Mouse (Mus musculus) kidney, embryonic 14.5 days (tissue): ENCODE measurements around the gene Olfr362. TPM values are rescaled to one million over a fixed set of nuclear protein-coding genes. Genes with fewer than 3 reads are reported as not detected.
"Not testable (repeated sequence)": the region's sequence is repeated elsewhere in the genome, so short reads cannot be mapped to it uniquely, and the experiment has no call there.

Source experiments
- ATAC-seq: fragments of 200-750 bp; cut with Nextera tagmentation; 2 replicates; pipeline ENCODE4 v1.8.0; 2017; ENCODE audit warnings: moderate number of reproducible peaks, mild to moderate bottlenecking, moderate TSS enrichment, moderate library complexity; ENCODE audit not compliant: low FRiP score, low TSS enrichment
- H3K27ac ChIP-seq: fragments of 300-500 bp; sonication (generic); 2 replicates; pipeline ENCODE4 v1.5.1; 2014; ENCODE audit warnings: low read depth, mild to moderate bottlenecking, low read length, moderate library complexity, mixed read lengths
- H3K27me3 ChIP-seq: fragments of 300-500 bp; sonication (generic); 2 replicates; pipeline ENCODE4 v1.6.1; 2014; ENCODE audit warnings: mild to moderate bottlenecking, low read length; ENCODE audit not compliant: control insufficient read depth, insufficient read depth
- H3K36me3 ChIP-seq: fragments of 300-500 bp; sonication (generic); 2 replicates; pipeline ENCODE4 v1.6.1; 2014; ENCODE audit warnings: low read length, mixed read lengths; ENCODE audit not compliant: control insufficient read depth, insufficient read depth
- H3K4me1 ChIP-seq: fragments of 300-500 bp; sonication (generic); 2 replicates; pipeline ENCODE4 v1.6.1; 2014; ENCODE audit warnings: low read length, mixed read lengths; ENCODE audit not compliant: control insufficient read depth, insufficient read depth
- H3K4me2 ChIP-seq: fragments of 300-500 bp; sonication (generic); replicated peaks from 2 replicates; pipeline ENCODE4 v1.6.1; 2014; ENCODE audit warnings: low read depth, mild to moderate bottlenecking, low read length
- H3K4me3 ChIP-seq: fragments of 300-500 bp; sonication (generic); 2 replicates; pipeline ENCODE4 v1.5.1; 2014; ENCODE audit warnings: mild to moderate bottlenecking, low read length
- H3K9ac ChIP-seq: fragments of 300-500 bp; sonication (generic); 2 replicates; pipeline ENCODE4 v1.6.1; 2014; ENCODE audit warnings: low read depth, mild to moderate bottlenecking, low read length, moderate library complexity
- H3K9me3 ChIP-seq: fragments of 300-500 bp; sonication (generic); 2 replicates; pipeline ENCODE4 v1.6.1; 2016; ENCODE audit warnings: low read length; ENCODE audit not compliant: control insufficient read depth
- WGBS: fragments of 180-500 bp; shearing (Covaris S2); extraction: QIAGEN DNeasy Blood & Tissue Kit; methylation state at CpG from one replicate; pipeline ENCODE4 v1.1.7; 2014; 5-methylcytosine and 5-hydroxymethylcytosine counted together
- polyA plus RNA-seq: library from polyadenylated mRNA; unstranded; fragments of >200 nt; fragmentation: Nextera tagmentation; extraction: Ambion mirVana; gene quantifications from 2 replicates; pipeline ENCODE4 v1.2.1, GENCODE M21; 2014

Olfr362 gene
- polyA plus RNA-seq: not detected in 2 replicates

GRCm38 (mm10) chr2:37117810-37118209 lies at the start of gene Olfr362:
Olfr362 (minus strand) TSS chr2:37117910.
- Histone ChIP-seq H3K36me3 (no peaks in the 10 kb centered on the region), H3K4me1 (no peaks in the 10 kb centered on the region), H3K9ac (no peak within 1 kb of the TSS), H3K27me3 (no peaks in the 10 kb centered on the region), H3K9me3 (peaks cover 3% of the 10 kb centered on the region; the same call in 1 of the 2 replicates), H3K4me2 (no peak within 1 kb of the TSS), H3K4me3 (no peak within 1 kb of the TSS), H3K27ac (no peak within 1 kb of the TSS)
- ATAC-seq: no peak
- 83% methylated on average over 1 of the region's 1 CpGs for WGBS

- Histone ChIP-seq H3K4me3 (no peak within 1 kb of the TSS), H3K4me2 (no peak within 1 kb of the TSS), H3K36me3 (no peaks in the 10 kb centered on the region), H3K27ac (no peak within 1 kb of the TSS), H3K4me1 (no peaks in the 10 kb centered on the region), H3K9me3 (no peaks in the 10 kb centered on the region), H3K27me3 (no peaks in the 10 kb centered on the region), H3K9ac (no peak within 1 kb of the TSS)
- 86% methylated on average over 3 of the region's 3 CpGs for WGBS
- no peak for ATAC-seq
Observed at GRCm38 (mm10) chr2:37139022-37139421, 21.3 kb upstream of the Olfr362 start, which contains the start of gene Olfr364-ps1. Olfr364-ps1 (plus strand) TSS chr2:37139322.

GRCm38 (mm10) chr2:37089190-37089589 lies 28.5 kb downstream of the Olfr362 start, which contains the start of gene Olfr361:
Olfr361 (minus strand) TSS chr2:37089290.
- not testable (repeated sequence) for H3K36me3 ChIP-seq, H3K27me3 ChIP-seq, ATAC-seq, H3K4me3 ChIP-seq, H3K27ac ChIP-seq, H3K4me1 ChIP-seq, H3K9ac ChIP-seq, H3K9me3 ChIP-seq, H3K4me2 ChIP-seq
- WGBS: 29% methylated on average over 1 of the region's 1 CpGs

- no peaks in the 10 kb centered on the region for H3K4me1 ChIP-seq
- H3K9ac ChIP-seq: no peak within 1 kb of the TSS
- H3K4me2 ChIP-seq: no peak within 1 kb of the TSS
- no peak within 1 kb of the TSS for H3K4me3 ChIP-seq
- H3K27me3 ChIP-seq: no peaks in the 10 kb centered on the region
- H3K27ac ChIP-seq: no peak within 1 kb of the TSS
- ATAC-seq: no peak
- H3K36me3 ChIP-seq: no peaks in the 10 kb centered on the region
- H3K9me3 ChIP-seq: no peaks in the 10 kb centered on the region
Observed at GRCm38 (mm10) chr2:37065446-37065845, 52.3 kb downstream of the Olfr362 start, which contains the start of gene Olfr360. Olfr360 (plus strand) TSS chr2:37065746.

Other genes with a start within 250 kb of the Olfr362 start
- not detected in 2 replicates for gene Olfr352, start 249.4 kb downstream of the Olfr362 start, polyA plus RNA-seq
- not detected in 2 replicates for gene Olfr353, start 225.0 kb downstream of the Olfr362 start, polyA plus RNA-seq
- not detected in 2 replicates for gene Olfr354, start 212.2 kb downstream of the Olfr362 start, polyA plus RNA-seq
- not detected in 2 replicates for gene Olfr355, start 189.0 kb downstream of the Olfr362 start, polyA plus RNA-seq
- not detected in 2 replicates for gene Olfr356, start 180.8 kb downstream of the Olfr362 start, polyA plus RNA-seq
- gene Olfr357, start 124.1 kb downstream of the Olfr362 start, polyA plus RNA-seq: not detected in 2 replicates
- not detected in 2 replicates for gene Olfr358, start 108.6 kb downstream of the Olfr362 start, polyA plus RNA-seq
- not detected in 2 replicates for gene Olfr360, start 52.2 kb downstream of the Olfr362 start, polyA plus RNA-seq
- not detected in 2 replicates for gene Olfr361, start 28.6 kb downstream of the Olfr362 start, polyA plus RNA-seq
- not detected in 2 replicates for gene Olfr364-ps1, start 21.4 kb upstream of the Olfr362 start, polyA plus RNA-seq
- not detected in 2 replicates for gene Olfr365, start 70.3 kb upstream of the Olfr362 start, polyA plus RNA-seq
- not detected in 2 replicates for gene Olfr366, start 93.7 kb upstream of the Olfr362 start, polyA plus RNA-seq
- gene Olfr368, start 208.6 kb upstream of the Olfr362 start, polyA plus RNA-seq: not detected in 2 replicates
- 43.1 and 51.6 TPM in 2 replicates for gene Pdcl, start 241.4 kb upstream of the Olfr362 start, polyA plus RNA-seq